Mouse (Mus musculus) granulocyte monocyte progenitor cell, adult 5-6 weeks (primary cell): ENCODE data around the gene Fam171a2. TPM values are rescaled to one million over a fixed set of nuclear protein-coding genes. Genes with fewer than 3 reads are reported as not detected.
"Not testable (repeated sequence)": the region's sequence is repeated elsewhere in the genome, so short reads cannot be mapped to it uniquely, and the experiment has no call there.

Experiments
- ATAC-seq: replicated peaks from 2 replicates; pipeline ENCODE4 v1.8.0; 2016; ENCODE audit warnings: mild to moderate bottlenecking, moderate TSS enrichment, inconsistent platforms; ENCODE audit not compliant: poor library complexity, severe bottlenecking
- total RNA-seq, 2 experiments: library from RNA; stranded (forward) in 1 of 2; stranded (reverse) in 1 of 2; fragments of 200-712, 200-1000 nt in 1 of 2; fragments of >200 nt in 1 of 2; fragmentation: Nextera tagmentation in 1 of 2; gene quantifications; 2 replicates each; pipeline ENCODE4 v1.2.3; 2014 to 2017

Fam171a2 gene
- total RNA-seq, 2 experiments from 2014 or later: not detected

DNA sequence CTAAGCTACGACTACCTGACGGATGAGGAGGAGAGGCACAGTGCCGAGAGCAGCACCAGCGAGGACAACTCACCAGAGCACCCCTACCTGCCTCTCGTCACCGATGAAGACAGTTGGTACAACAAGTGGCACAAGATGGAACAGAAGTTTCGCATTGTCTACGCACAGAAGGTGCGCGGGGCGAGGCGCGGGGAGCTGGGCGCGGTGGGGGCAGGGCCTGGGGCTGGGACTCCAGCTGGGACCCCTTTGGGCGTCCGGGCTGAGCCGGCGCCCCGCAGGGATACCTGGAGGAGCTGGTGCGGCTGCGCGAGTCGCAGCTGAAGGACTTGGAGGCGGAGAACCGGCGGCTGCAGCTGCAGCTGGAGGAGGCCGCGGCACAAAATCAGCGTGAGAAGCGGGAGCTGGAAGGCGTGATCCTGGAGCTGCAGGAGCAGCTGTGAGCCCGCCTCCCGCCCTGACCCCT is 47.8 kb downstream of the Fam171a2 start:
- no peak for ATAC-seq

DNA sequence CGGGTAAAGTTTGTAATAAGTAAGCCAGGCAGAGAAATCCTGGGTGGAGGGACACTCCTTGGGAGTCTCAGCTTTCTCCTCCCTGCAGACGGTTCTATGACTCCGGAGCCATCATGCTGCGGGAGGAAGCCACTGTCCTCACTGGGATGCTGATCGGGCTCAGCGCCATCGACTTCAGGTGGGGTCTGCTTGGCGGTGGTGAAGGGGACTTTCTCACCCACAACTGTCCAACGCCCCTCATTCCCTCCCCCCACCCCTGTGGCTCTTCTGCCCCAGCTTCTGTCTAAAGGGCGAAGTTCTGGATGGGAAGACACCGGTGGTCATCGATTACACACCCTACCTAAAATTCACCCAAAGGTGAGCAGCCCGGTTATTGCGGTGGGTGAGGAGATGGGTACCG is 48.4 kb downstream of the Fam171a2 start:
- ATAC-seq: no peak

DNA sequence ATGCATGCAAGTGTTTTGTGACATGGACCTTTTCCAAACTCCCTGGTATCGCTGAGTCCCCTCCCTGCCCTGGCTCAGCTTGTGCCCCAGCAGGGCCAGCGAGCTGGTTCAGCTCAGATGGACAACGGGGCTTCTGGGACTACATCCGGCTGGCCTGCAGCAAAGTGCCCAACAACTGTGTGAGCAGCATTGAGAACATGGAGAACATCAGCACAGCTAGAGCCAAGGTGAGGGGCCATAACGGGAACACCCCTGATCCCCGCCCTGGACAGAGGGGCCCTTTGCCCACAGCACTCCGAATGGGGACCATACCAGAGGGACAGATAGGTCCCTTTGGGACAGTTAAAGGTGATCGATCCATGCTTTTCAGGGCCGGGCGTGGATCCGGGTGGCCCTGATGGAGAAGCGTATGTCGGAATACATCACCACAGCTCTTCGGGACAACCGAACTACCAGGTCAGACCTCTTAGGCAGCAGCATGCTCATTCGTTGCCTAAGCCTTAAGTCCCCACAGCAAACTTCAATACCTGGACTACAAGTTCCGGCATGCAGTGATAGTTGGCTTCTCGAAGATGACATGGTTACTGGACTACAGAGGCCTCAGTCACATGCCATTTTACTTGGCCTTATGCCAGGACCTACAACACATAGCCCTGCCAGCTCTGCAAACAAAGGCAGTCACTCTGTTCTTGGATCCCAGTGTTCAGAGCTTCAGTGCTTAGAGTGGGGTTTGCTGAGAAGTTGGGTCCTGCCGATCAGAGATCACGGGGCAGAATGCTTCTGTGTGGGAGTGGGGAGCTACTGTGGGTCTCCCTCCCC is 49.3 kb downstream of the Fam171a2 start:
- no peak for ATAC-seq

DNA sequence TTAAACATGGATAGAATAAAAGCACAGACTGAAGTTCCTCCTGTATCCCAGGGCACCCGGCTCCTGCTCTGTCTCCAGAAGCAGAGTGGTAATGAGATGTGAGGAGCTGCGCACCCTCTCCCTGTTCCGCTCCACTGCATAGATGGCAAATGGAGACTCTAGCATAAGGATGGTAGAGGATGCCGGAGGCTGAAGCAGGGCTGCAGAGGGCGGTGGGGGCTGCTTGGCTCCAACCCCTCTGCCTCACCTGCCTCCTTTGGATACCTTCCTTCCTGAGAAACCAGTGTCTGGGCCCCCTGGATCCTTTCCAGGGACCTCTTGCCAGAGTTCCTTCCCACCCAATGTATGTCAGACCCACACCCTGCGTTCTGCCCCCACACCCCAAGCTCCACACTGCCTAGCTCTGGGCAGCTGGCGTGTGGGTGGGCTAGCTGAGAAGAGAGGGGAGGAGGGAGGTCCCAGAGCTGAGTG is 50.8 kb downstream of the Fam171a2 start:
- no peak for ATAC-seq

DNA sequence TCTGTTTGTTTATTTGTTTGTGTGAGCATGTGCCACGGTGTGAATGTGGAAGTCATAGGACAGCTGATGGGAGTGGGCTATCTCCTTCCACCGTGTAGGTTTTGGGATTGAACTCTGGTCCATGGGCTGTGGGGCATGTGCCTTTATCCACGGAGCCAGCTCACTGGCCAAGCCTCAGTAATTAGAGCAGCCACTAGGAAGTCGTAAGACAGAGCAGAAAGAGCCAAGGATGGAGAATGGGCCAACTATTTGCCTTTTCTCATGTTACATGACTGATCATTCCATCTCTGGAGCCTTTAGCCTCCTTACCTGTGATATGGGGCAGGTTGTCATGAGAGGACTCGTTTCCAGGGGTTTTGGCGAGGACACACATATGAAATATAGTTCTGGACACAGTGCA is 51.2 kb downstream of the Fam171a2 start:
- ATAC-seq: no peak

DNA sequence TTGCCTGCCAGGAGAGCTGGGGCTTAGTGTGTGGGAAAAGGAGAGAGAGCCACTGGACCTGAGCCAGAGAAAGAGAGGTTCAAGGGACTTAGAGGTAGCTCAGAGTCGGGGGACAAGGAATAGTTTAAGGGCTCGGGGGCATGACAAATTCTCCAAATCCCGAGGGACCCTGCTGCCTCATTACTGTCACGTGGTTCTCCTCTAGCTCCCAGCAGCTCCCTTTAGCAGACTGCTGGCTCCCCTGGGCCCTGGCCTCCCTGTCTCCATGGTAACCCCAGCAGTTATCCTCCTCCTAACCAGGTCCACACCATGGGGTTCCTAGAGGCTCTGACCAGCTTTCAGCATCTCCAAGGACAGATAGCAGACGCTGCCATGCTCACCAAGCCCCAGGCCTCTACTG is 52.2 kb downstream of the Fam171a2 start:
- no peak for ATAC-seq

DNA sequence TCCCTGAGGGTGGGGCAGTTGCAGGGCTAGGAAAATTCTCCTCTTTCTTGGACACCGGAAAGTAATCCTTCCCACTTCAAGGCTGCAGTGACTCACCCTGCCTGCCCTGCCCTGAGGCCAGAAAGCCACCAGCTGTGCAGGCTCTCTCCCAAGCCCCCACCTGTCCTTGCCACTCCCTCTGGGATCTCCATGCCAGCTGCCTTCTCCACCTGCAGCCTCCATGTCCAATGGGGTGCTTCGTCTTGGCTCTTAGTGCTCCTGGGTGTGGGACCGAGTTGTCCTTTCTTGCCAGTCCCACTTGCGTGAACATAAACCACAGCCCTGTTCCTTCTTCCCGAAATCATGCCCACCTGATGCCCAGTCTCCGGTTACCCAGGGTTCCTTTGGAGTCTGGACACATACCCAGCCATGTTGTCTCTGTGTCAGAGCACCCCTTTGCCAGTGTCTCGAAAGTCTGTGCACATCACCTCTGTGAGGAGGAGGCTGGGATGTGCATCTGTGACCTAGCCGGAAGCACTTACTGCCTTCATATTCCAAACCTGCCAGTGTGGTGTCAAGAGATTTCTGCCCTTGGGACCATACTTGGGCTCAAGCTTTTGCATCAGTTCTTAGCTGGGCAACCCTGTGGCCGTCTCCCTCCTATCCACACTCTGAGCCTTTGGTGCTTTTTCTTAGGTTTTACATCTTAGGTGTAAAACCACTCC is 52.9 kb downstream of the Fam171a2 start:
- ATAC-seq: no peak

DNA sequence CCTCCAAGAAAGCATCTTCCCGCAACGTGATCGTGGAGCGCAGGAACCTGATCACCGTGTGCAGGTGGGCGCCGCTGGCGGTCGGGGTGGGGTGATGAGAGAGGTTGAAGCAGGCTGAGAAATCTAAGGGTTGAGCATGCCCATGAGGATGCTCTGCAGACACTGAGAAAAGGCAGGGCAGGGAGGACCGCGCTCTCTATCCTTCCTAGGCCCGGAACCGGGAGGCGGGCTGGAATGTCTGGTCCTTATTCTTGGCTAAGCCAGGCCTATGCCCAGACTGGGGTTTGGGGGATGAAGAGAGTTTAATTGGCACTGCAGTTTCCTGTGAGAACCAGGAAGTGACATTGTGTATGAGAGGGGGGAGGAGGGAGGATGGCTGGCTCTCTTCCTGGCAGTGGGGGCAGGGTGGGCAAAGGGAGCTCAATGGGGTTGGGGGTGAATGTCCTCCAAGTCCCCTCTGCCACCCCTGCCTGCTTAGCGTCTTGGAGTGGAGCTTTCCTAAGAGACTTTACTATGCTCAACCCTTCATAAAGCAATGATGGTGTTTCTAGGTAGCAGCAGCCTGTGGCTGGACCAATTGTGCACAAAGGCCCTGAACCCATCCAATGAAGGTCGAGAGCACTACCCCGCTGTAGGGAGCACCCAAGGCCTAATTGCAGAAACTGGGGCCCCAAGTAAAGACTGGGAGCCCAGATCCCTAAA is 53.6 kb downstream of the Fam171a2 start:
- no peak for ATAC-seq

DNA sequence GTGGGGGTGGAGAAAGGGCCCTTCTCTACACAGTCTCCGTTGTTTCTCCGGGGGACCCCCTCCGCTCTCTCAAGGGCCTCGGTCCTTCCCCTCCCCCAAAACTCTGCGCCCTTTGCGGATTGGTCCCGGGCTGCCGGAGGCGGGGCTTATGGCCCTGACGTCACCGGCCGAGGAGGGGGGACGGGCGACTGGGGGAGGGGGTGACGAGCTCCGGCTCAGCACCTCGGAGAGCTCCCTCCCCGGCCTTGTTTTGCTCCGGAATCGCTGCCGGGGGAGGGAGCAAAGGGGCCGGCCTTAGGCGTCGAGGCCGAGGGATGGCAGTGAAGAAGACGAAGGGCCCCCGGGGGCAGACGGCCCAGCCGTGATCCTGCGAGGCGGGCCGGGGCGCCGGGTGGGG is 54.2 kb downstream of the Fam171a2 start, which contains the start of gene Rundc3a:
Gene Rundc3a, plus strand, starts transcription at position 166 of the 397 bp plus-strand sequence.
- ATAC-seq: peak; percentile 87

DNA sequence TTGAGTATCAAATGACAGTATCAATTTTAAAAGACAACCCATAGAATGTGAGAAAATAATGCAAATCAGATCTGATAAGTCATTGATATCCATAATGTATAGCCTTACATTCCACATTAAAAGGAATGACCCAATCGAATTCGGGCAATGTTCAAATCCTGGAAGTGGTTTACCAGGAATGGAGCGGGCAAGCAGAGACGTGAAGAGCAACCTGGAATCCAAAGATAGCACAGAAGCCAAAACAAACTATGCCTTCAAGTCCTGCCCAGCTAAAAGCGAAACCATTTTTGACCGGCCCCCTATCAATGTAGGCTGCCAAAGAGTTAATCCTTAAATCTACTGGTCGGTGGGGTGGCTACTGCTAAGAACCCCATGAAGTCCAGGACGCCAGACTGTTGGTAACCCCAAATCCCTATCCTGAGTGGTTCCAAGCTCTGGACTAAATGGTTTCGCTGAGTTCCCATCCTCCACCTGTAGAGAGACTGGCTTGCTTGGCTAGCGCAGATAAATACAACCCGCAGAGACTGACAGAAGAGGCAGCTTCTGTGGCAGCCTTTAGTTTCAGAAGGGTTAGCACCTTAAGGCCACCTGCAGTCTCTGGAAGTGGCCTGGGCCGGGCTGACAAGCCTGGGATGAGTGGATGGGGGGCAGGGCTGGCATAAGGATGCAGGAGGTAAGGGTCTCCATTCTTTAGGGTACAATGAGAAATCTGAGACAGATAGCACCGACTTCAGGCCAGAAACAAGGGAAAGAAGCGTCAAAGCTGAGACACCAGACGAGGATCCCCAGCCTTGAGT is 54.8 kb downstream of the Fam171a2 start:
- no peak for ATAC-seq

DNA sequence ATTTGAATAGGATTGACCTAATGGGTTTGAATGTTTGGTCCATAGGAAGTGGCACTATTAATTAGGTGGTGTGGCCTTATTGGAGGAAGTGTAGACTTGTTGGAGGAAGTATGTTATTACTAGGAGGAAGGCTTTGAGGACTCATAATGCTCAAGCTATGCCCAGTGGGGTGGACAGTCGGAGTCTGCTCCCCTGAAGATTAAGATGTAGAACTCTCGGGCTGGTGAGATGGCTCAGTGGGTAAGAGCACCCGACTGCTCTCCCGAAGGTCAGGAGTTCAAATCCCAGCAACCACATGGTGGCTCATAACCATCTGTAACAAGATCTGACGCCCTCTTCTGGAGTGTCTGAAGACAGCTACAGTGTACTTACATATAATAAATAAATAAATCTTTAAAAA is 58.0 kb downstream of the Fam171a2 start:
- not testable (repeated sequence) for ATAC-seq

Other genes starting within 250 kb of the Fam171a2 start
- 28.5 and 33.5 TPM in 2 replicates for gene Hdac5, start 217.5 kb downstream of the Fam171a2 start, total RNA-seq (2014; fragmentation: Nextera tagmentation)
- 15.8 and 26.3 TPM in 2 replicates for gene Hdac5, start 217.5 kb downstream of the Fam171a2 start, total RNA-seq (2017)
- 26.7 and 28.6 TPM in 2 replicates for gene BC030867, start 198.8 kb downstream of the Fam171a2 start, total RNA-seq (2014; fragmentation: Nextera tagmentation)
- 5.6 and 8.6 TPM in 2 replicates for gene BC030867, start 198.8 kb downstream of the Fam171a2 start, total RNA-seq (2017)
- gene Asb16, start 178.9 kb downstream of the Fam171a2 start, total RNA-seq (2014; fragmentation: Nextera tagmentation): 1.1 and 3.4 TPM in 2 replicates
- gene Asb16, start 178.9 kb downstream of the Fam171a2 start, total RNA-seq (2017): 0.17 and 0.31 TPM in 2 replicates
- gene Tmub2, start 162.8 kb downstream of the Fam171a2 start, total RNA-seq (2014; fragmentation: Nextera tagmentation): 22.7 and 34.6 TPM in 2 replicates
- 17.2 and 32.6 TPM in 2 replicates for gene Tmub2, start 162.8 kb downstream of the Fam171a2 start, total RNA-seq (2017)
- gene Atxn7l3, start 151.1 kb downstream of the Fam171a2 start, total RNA-seq (2014; fragmentation: Nextera tagmentation): 20.0 and 28.7 TPM in 2 replicates
- 20.0 and 27.1 TPM in 2 replicates for gene Atxn7l3, start 151.1 kb downstream of the Fam171a2 start, total RNA-seq (2017)
- gene Ubtf, start 127.9 kb downstream of the Fam171a2 start, total RNA-seq (2014; fragmentation: Nextera tagmentation): 56.3 and 73.8 TPM in 2 replicates
- gene Ubtf, start 127.9 kb downstream of the Fam171a2 start, total RNA-seq (2017): 148 and 164 TPM in 2 replicates
- gene Slc4a1, start 81.5 kb downstream of the Fam171a2 start, total RNA-seq (2014; fragmentation: Nextera tagmentation): not detected in 2 replicates
- gene Slc4a1, start 81.5 kb downstream of the Fam171a2 start, total RNA-seq (2017): under 0.01 and 1.6 TPM in 2 replicates
- gene Rundc3a, start 54.3 kb downstream of the Fam171a2 start, total RNA-seq (2014; fragmentation: Nextera tagmentation): not detected in 2 replicates
- gene Rundc3a, start 54.3 kb downstream of the Fam171a2 start, total RNA-seq (2017): not detected in 2 replicates
- 99.0 and 163 TPM in 2 replicates for gene Slc25a39, start 39.7 kb downstream of the Fam171a2 start, total RNA-seq (2014; fragmentation: Nextera tagmentation)
- gene Slc25a39, start 39.7 kb downstream of the Fam171a2 start, total RNA-seq (2017): 51.4 and 53.9 TPM in 2 replicates
- 110 and 152 TPM in 2 replicates for gene Grn, start 17.4 kb downstream of the Fam171a2 start, total RNA-seq (2014; fragmentation: Nextera tagmentation)
- 38.6 and 48.3 TPM in 2 replicates for gene Grn, start 17.4 kb downstream of the Fam171a2 start, total RNA-seq (2017)
- 12.4 and 17.1 TPM in 2 replicates for gene Itga2b, start 22.4 kb upstream of the Fam171a2 start, total RNA-seq (2014; fragmentation: Nextera tagmentation)
- gene Itga2b, start 22.4 kb upstream of the Fam171a2 start, total RNA-seq (2017): 14.4 and 14.7 TPM in 2 replicates
- gene Gpatch8, start 108.7 kb upstream of the Fam171a2 start, total RNA-seq (2014; fragmentation: Nextera tagmentation): 29.3 and 46.4 TPM in 2 replicates
- 19.7 and 21.3 TPM in 2 replicates for gene Gpatch8, start 108.7 kb upstream of the Fam171a2 start, total RNA-seq (2017)
- gene Gm11627, start 131.8 kb upstream of the Fam171a2 start, total RNA-seq (2014; fragmentation: Nextera tagmentation): not detected in 2 replicates
- not detected in 2 replicates for gene Gm11627, start 131.8 kb upstream of the Fam171a2 start, total RNA-seq (2017)
- gene Fzd2, start 156.7 kb upstream of the Fam171a2 start, total RNA-seq (2014; fragmentation: Nextera tagmentation): not detected in 2 replicates
- gene Fzd2, start 156.7 kb upstream of the Fam171a2 start, total RNA-seq (2017): not detected in 2 replicates
- gene Meioc, start 216.0 kb upstream of the Fam171a2 start, total RNA-seq (2014; fragmentation: Nextera tagmentation): not detected in 2 replicates
- gene Meioc, start 216.0 kb upstream of the Fam171a2 start, total RNA-seq (2017): not detected in 2 replicates